Mouse (Mus musculus): Measurements from ENCODE around the gene Pnlip. TPM values are rescaled to one million over a fixed set of nuclear protein-coding genes. Genes with fewer than 3 reads are reported as not detected.

Gene Pnlip
- total RNA-seq, 1 experiment from 2014 or later: not detected

GRCm38 (mm10) chr19:58727756-58728155, 75.5 kb downstream of the Pnlip start:
- no peak for DNase-seq

DNA sequence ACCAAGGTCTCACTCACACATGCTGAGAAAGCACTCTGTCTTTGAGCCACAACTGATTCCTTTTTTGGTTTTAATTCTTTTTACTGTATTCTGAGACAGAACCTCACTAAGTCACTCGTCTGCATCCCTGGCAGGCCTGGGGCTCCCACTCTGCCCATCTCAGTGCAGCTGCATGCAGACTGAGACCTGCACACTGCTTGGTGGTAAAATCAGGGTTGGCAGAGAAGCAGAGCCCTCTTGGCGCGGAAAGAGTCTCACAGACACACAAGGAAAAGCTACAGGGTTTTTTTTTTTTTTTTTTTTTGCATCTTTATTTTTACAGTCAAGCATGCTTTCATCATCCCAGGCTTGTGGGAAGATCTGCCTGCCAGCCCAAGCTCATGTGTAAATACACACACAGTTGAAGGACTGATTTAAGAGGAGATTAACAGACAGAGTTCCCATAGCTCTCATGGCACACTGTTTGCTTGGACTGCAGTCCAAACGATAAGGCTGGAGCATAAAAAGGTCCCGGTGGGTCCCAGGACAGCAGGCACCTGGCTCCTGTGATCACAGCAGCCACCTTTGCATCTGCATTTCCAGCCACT, 76.2 kb downstream of the Pnlip start, which contains the start of gene Pnliprp1:
Pnliprp1 (plus strand) TSS at position 443 of the 587 bp plus-strand sequence.
- no peak for DNase-seq

Other genes starting within 250 kb of the Pnlip start
- gene Gfra1, start 196.6 kb upstream of the Pnlip start, total RNA-seq (2021): 1.5 and 2.0 TPM in 2 replicates
- gene Ccdc172, start 140.5 kb upstream of the Pnlip start, total RNA-seq (2021): not detected in 2 replicates
- not detected in 2 replicates for gene Pnliprp1, start 76.4 kb downstream of the Pnlip start, total RNA-seq (2021)
- not detected in 2 replicates for gene Pnliprp2, start 107.2 kb downstream of the Pnlip start, total RNA-seq (2021)
- gene 1700019N19Rik, start 142.0 kb downstream of the Pnlip start, total RNA-seq (2021): not detected in 2 replicates